Mouse (Mus musculus) brain, embryonic 14.5 days (tissue): ENCODE measurements around the gene Lgi1.

Experiments
- CTCF ChIP-seq: fragments of 200-500 bp; IDR thresholded peaks from 2 replicates; pipeline ENCODE4 v1.5.1; 2012; ENCODE audit warnings: inconsistent platforms, mild to moderate bottlenecking, moderate library complexity, borderline replicate concordance; ENCODE audit not compliant: insufficient read depth, insufficient read length; ENCODE audit errors: extremely low read depth
- POLR2A ChIP-seq: fragments of 200-500 bp; IDR thresholded peaks from 2 replicates; pipeline ENCODE4 v1.6.1; 2012; ENCODE audit warnings: mild to moderate bottlenecking, inconsistent platforms, borderline replicate concordance; ENCODE audit not compliant: poor library complexity, insufficient read depth, insufficient read length, severe bottlenecking; ENCODE audit errors: extremely low read depth

GRCm38 (mm10) chr19:38315099-38315498 is 50.8 kb downstream of the Lgi1 start:
- TF ChIP-seq CTCF (no peak), POLR2A (no peak)
